Mouse (Mus musculus) intestine, embryonic 15.5 days (tissue): ENCODE measurements around the gene Gm20425. TPM values are rescaled to one million over a fixed set of nuclear protein-coding genes. Genes with fewer than 3 reads are reported as not detected.
A peak's percentile ranks its signal among the peaks of the same experiment; 100 is the strongest.

ENCODE experiments used
- ATAC-seq: fragments of 200-750 bp; cut with Nextera tagmentation; 2 replicates; pipeline ENCODE4 v1.8.0; 2017; ENCODE audit warnings: moderate TSS enrichment, moderate library complexity
- H3K27ac ChIP-seq: fragments of 300-500 bp; sonication (generic); 2 replicates; pipeline ENCODE4 v1.5.1; 2015; ENCODE audit warnings: mild to moderate bottlenecking, inconsistent platforms
- H3K27me3 ChIP-seq: fragments of 300-500 bp; sonication (generic); replicated peaks from 2 replicates; pipeline ENCODE4 v1.6.1; 2015; ENCODE audit warnings: inconsistent platforms
- H3K36me3 ChIP-seq: fragments of 300-500 bp; sonication (generic); 2 replicates; pipeline ENCODE4 v1.6.1; 2015; ENCODE audit warnings: inconsistent platforms
- H3K4me1 ChIP-seq: fragments of 300-500 bp; sonication (generic); replicated peaks from 2 replicates; pipeline ENCODE4 v1.6.1; 2015; ENCODE audit warnings: inconsistent platforms
- H3K4me2 ChIP-seq: fragments of 300-500 bp; sonication (generic); replicated peaks from 2 replicates; pipeline ENCODE4 v1.6.1; 2015; ENCODE audit warnings: mild to moderate bottlenecking, inconsistent platforms
- H3K4me3 ChIP-seq: fragments of 300-500 bp; sonication (generic); replicated peaks from 2 replicates; pipeline ENCODE4 v1.5.1; 2015; ENCODE audit warnings: inconsistent platforms
- H3K9ac ChIP-seq: fragments of 300-500 bp; sonication (generic); 2 replicates; pipeline ENCODE4 v1.6.1; 2015; ENCODE audit warnings: inconsistent platforms
- H3K9me3 ChIP-seq: fragments of 300-500 bp; sonication (generic); 2 replicates; pipeline ENCODE4 v1.6.1; 2016; ENCODE audit warnings: inconsistent platforms
- WGBS: fragments of 180-500 bp; shearing (Covaris S2); methylation state at CpG from one replicate; pipeline ENCODE4 v1.1.7; 2015; 5-methylcytosine and 5-hydroxymethylcytosine counted together
- polyA plus RNA-seq: library from polyadenylated mRNA; unstranded; fragments of >200 nt; fragmentation: Nextera tagmentation; extraction: Ambion mirVana; gene quantifications from 2 replicates; pipeline ENCODE4 v1.2.1, GENCODE M21; 2015

Gene Gm20425
- polyA plus RNA-seq, 1 experiment from 2014 or later, result 8.8 TPM

DNA sequence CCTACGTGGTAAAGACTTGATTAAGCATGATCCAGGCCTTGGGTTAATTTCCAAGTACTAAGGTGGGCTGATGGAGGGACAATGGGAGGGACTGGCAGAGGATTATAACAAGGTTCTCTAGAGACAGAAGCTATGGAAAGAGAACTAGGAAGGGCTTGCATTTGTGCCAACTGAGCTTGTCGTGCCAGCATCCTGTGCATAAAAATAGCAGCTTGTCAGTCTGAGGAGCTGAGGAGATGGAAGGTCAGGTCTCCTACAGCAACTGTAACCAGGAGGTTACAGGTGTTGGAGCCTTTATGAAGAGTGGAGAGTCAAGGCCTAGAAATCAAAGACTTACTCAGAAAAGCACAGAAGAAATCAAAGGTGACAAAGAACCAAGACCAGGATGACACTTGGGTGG is 16.5 kb downstream of the Gm20425 start:
- 77% methylated on average over 2 of the region's 2 CpGs for WGBS
- no peak for ATAC-seq

GRCm38 (mm10) chr9:103212654-103213420 is 17.3 kb downstream of the Gm20425 start:
- 77% methylated on average over 28 of the region's 28 CpGs for WGBS
- Histone ChIP-seq H3K4me2 (peak overlapping the region; percentile 17; the same call in 1 of the 2 replicates), H3K27me3 (no peaks in the 10 kb centered on the region), H3K9ac (no peak overlapping the region), H3K27ac (no peak overlapping the region), H3K9me3 (no peaks in the 10 kb centered on the region), H3K4me3 (no peak overlapping the region), H3K36me3 (0 out of 2 replicates have a peak, but pooled peaks cover 2% of the 10 kb centered on the region), H3K4me1 (no peaks in the 10 kb centered on the region)
- no peak for ATAC-seq

More for the DNA sequence above, 16.5 kb downstream of the Gm20425 start:
- H3K9me3 ChIP-seq, result no peaks in the 10 kb centered on the region
- H3K27me3 ChIP-seq, result no peaks in the 10 kb centered on the region
- no peak overlapping the region for H3K27ac ChIP-seq
- no peak overlapping the region for H3K9ac ChIP-seq
- H3K36me3 ChIP-seq, result 0 out of 2 replicates have a peak, but pooled peaks cover 2% of the 10 kb centered on the region
- H3K4me1 ChIP-seq, result no peaks in the 10 kb centered on the region
- H3K4me2 ChIP-seq, result no peak overlapping the region
- no peak overlapping the region for H3K4me3 ChIP-seq

GRCm38 (mm10) chr9:103208802-103209423 is 21.2 kb downstream of the Gm20425 start:
- ATAC-seq, result no peak
- Histone ChIP-seq H3K27ac (no peak overlapping the region), H3K27me3 (no peaks in the 10 kb centered on the region), H3K4me3 (no peak overlapping the region), H3K9me3 (no peaks in the 10 kb centered on the region), H3K4me2 (no peak overlapping the region), H3K36me3 (no peaks in the 10 kb centered on the region), H3K4me1 (no peaks in the 10 kb centered on the region), H3K9ac (no peak overlapping the region)
- 62% methylated on average over 6 of the region's 6 CpGs for WGBS

DNA sequence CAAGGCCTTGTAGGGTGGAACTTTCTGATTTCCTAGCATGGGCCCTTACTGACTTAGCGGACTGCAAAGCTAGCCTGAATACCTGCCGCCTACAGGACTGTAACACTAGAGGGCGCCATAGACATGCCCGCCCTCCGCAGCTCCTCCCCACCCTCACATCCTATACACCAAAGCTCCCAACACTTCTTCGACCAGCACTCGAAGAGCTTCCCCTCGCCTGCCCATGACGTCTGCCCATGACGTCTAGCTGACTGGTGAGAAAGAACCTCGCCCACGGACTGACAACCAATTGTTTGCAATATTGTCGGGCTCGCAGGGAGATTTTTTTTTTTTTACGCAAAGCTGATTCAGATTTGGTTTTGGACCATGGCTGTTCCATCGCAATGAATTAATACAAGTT is 22.3 kb downstream of the Gm20425 start:
- Histone ChIP-seq H3K4me2 (peak overlapping the region; percentile 59), H3K27me3 (no peaks in the 10 kb centered on the region), H3K36me3 (no peaks in the 10 kb centered on the region), H3K4me1 (no peaks in the 10 kb centered on the region), H3K9ac (no peak overlapping the region), H3K9me3 (no peaks in the 10 kb centered on the region), H3K27ac (no peak overlapping the region), H3K4me3 (no peak overlapping the region; the same call in 1 of the 2 replicates)
- peak; percentile 89 for ATAC-seq
- 11% methylated on average over 16 of the region's 16 CpGs for WGBS

DNA sequence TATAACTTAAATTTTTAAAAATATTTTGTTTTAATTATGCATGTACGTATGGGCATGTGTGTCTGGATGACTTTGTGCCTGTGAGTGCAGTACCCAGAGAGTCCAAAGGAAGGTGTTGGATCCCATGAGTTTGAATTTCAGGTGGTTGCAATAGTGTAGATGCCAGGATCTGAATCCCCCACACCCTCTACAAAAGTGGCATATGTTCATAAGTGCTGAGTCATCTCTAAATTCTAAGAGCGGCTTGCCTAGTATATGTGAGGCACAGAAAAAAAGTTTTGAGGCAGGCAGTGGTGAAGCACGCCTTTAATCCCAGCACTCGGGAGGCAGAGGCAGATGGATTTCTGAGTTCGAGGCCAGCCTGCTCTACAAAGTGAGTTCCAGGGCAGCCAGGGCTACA is 24.3 kb downstream of the Gm20425 start:
- Histone ChIP-seq H3K9me3 (no peaks in the 10 kb centered on the region), H3K4me1 (peaks cover 3% of the 10 kb centered on the region; the same call in 1 of the 2 replicates), H3K36me3 (no peaks in the 10 kb centered on the region), H3K27ac (no peak overlapping the region), H3K9ac (no peak overlapping the region), H3K4me3 (no peak overlapping the region), H3K4me2 (no peak overlapping the region), H3K27me3 (no peaks in the 10 kb centered on the region)
- 86% methylated on average over 5 of the region's 5 CpGs for WGBS
- no peak for ATAC-seq

DNA sequence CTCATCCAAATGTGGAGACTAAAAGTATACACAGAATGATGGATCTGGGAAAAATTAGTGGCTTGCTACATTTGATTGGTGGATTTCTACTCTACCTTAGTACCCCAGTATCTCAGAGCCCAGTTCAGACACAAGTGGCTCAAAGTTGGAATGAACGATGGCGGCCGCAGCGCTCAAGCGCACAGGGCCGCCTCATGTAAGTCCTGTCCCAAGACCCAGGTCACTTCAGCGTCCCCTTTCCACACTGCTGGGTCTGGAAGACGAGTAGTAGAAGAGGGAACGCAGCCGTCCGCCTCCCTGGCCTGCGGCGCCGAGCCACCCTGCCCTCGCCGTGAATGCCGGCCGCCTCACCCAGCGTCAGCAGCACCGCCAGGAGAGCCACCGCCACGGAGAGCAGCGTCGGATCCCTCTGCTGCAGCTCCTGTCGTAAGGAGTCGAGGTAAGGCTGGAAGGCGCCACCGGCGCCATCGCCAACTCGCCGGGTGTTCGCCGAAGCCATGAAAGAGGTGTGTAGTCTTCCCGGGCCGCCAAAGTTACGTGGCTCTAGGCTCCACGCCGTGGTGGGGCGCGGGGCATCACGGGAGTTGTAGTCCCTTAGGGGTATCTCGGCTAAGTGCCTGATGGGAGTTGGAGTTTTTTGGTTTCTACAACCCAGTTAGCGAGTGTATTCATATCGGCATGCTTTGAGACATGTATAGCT is 28.4 kb downstream of the Gm20425 start, which contains the start of gene Srprb:
Gene Srprb (minus strand): TSS at position 577 of the 700 bp plus-strand sequence.
- Histone ChIP-seq H3K27ac (peak within 1 kb of the TSS; percentile 73), H3K9ac (peak within 1 kb of the TSS; percentile 88), H3K4me1 (peaks cover 6% of the 10 kb centered on the region; the same call in 1 of the 2 replicates), H3K9me3 (no peaks in the 10 kb centered on the region), H3K4me2 (peak within 1 kb of the TSS; percentile 49), H3K36me3 (peaks cover 6% of the 10 kb centered on the region; the same call in 1 of the 2 replicates), H3K27me3 (no peaks in the 10 kb centered on the region), H3K4me3 (peak within 1 kb of the TSS; percentile 82)
- under 1% methylated on average over 45 of the region's 45 CpGs for WGBS
- ATAC-seq, result peak; percentile 99

DNA sequence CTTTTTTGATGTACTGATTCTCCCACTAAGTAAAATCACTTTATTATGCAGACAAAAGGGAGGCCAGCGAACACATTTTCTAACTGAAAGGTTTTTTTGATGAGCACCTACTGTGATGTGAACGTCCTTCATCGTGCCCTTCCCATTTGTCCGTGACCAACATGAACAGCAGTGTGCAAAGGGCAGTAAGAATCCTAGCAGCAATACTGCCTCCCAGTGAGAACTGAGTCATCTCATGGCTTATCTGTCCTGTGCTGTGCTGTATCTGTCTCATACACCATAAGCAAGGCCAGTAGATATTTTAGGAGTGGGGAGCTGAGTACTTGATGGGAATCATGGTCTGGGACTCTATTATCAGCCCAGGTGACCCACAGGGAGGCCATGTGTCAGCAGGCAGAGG is 41.7 kb downstream of the Gm20425 start:
- Histone ChIP-seq H3K27me3 (no peaks in the 10 kb centered on the region), H3K4me2 (no peak overlapping the region), H3K4me3 (no peak overlapping the region), H3K4me1 (no peaks in the 10 kb centered on the region), H3K36me3 (peaks cover 32% of the 10 kb centered on the region), H3K9ac (no peak overlapping the region), H3K27ac (no peak overlapping the region), H3K9me3 (no peaks in the 10 kb centered on the region)
- no peak for ATAC-seq
- 93% methylated on average over 4 of the region's 4 CpGs for WGBS

GRCm38 (mm10) chr9:103186747-103187146 is 43.4 kb downstream of the Gm20425 start:
- no peak overlapping the region for H3K9ac ChIP-seq
- no peak for ATAC-seq
- no peaks in the 10 kb centered on the region for H3K4me1 ChIP-seq
- 63% methylated on average over 9 of the region's 9 CpGs for WGBS
- H3K36me3 ChIP-seq, result peaks cover 21% of the 10 kb centered on the region
- no peak overlapping the region for H3K4me2 ChIP-seq
- H3K27me3 ChIP-seq, result no peaks in the 10 kb centered on the region
- H3K9me3 ChIP-seq, result no peaks in the 10 kb centered on the region
- no peak overlapping the region for H3K4me3 ChIP-seq
- no peak overlapping the region for H3K27ac ChIP-seq

- no peaks in the 10 kb centered on the region for H3K27me3 ChIP-seq
- H3K27ac ChIP-seq, result no peak overlapping the region
- no peak overlapping the region for H3K4me3 ChIP-seq
- H3K36me3 ChIP-seq, result peaks cover 21% of the 10 kb centered on the region
- peaks cover 2% of the 10 kb centered on the region; the same call in 1 of the 2 replicates for H3K4me1 ChIP-seq
- no peak overlapping the region for H3K4me2 ChIP-seq
- no peaks in the 10 kb centered on the region for H3K9me3 ChIP-seq
- ATAC-seq, result no peak
- no peak overlapping the region for H3K9ac ChIP-seq
- 88% methylated on average over 8 of the region's 8 CpGs for whole genome bisulfite sequencing
These were observed 44.2 kb downstream of the Gm20425 start for GRCm38 (mm10) chr9:103185946-103186345.

- peaks cover 14% of the 10 kb centered on the region; the same call in 1 of the 2 replicates for H3K36me3 ChIP-seq
- peaks cover 12% of the 10 kb centered on the region for H3K4me1 ChIP-seq
- no peak overlapping the region for H3K9ac ChIP-seq
- no peaks in the 10 kb centered on the region for H3K27me3 ChIP-seq
- no peak overlapping the region for H3K4me2 ChIP-seq
- H3K9me3 ChIP-seq, result no peaks in the 10 kb centered on the region
- no peak overlapping the region for H3K4me3 ChIP-seq
- no peak for ATAC-seq
- 60% methylated on average over 4 of the region's 4 CpGs for WGBS
- H3K27ac ChIP-seq, result no peak overlapping the region
These were observed 45.3 kb downstream of the Gm20425 start for GRCm38 (mm10) chr9:103184855-103185254.

DNA sequence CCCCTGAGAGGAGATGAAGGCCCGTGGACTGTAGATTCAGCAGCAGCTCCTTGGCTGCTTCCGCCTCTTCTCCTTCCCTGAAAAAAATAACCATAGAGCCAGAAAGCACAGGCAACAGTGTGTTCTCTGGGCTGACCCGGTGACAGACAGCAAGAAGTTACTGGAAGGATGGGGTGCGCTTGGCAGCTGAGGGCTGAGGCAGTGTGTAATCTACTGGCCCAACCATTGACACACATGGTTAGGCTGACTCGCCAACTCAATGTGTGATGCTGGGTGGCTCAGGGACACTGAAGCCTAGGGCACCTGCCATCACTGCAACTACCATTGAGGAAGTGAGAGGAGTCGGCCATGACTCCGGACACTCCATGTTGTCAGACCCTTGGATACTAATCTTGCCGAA is 48.2 kb downstream of the Gm20425 start:
- WGBS, result 87% methylated on average over 8 of the region's 8 CpGs
- Histone ChIP-seq H3K36me3 (no peaks in the 10 kb centered on the region), H3K27me3 (no peaks in the 10 kb centered on the region), H3K4me2 (no peak overlapping the region), H3K9ac (no peak overlapping the region), H3K4me1 (peaks cover 12% of the 10 kb centered on the region), H3K4me3 (no peak overlapping the region), H3K27ac (no peak overlapping the region), H3K9me3 (no peaks in the 10 kb centered on the region)
- no peak for ATAC-seq
